Mouse (Mus musculus) brain, embryonic 18.5 days (tissue): ENCODE results near the gene Ttc30a1.

Experiments used
- DNase-seq: peaks from one replicate; pipeline ENCODE4 v3.0.0-alpha.2; 2012; ENCODE audit warnings: low read depth, low spot score

Ttc30a1 gene

DNA sequence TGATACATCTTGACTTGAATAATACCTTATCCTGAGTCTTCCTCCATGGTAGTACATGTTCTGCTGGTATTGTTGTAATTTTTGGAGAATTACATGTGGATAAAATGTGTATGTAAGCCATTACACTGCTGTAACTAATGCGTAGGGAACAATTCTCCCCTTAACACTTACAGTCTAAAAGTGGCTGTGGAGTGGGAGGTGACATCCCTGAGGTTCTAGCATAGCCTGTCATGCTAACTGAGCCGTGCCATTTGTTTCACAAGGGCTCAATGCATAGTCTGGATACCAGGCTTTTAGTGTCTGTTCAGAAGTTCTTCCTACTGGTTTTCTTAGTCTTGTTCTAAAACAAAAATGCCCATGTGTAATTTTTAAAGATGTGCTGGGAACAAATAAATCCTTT, 50.8 kb downstream of the Ttc30a1 start:
- DNase-seq: no peak

DNA sequence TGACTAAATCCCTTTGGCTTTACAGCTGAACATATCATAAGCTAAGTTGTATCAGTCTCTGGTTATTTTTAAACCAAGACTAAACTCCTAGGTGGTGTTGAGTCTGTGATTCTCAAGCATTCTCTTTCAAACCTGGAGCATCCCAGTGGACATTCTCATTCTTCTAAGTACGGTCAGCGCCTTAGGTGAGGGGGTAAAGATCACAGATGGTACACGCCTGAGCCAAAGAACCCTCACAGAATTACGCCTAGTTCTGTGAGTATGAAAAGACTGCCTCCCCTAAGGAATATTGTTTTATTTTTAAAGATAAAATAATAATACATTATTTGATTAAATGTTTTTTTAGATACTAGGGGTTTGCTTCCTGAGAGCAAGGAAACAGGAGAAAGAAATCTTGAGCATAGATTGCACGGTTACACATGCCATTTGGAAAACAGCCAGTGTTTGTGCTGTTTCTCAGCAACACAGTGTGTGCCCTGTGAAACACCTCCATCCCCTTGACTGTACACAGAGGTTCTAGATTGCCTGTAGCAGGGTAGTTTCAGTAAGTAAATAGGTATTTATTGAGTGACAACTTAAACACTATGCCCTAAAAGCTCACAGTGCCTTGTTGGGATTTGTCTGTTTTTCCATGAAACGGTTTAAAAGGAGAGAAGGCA, 51.9 kb downstream of the Ttc30a1 start:
- no peak for DNase-seq

DNA sequence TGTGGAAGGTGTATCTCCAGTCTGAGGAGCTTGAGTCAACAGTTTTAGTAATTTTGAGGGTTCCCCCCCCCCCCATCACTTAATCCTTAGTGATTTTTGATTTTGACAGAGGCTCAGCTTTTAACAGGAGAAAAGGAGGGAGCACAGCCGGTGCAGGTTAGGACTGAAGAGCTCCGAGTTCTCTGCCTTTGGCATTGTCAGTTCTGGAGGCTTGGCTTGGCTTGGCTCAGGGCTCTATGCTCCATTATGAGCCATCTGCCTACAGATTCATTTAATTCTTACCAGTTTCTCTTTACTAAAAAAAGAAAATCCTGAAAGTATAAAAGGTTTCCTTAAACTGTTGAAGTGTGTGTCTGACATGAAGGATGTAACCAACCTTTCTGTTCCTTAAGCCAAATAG, 52.6 kb downstream of the Ttc30a1 start:
- DNase-seq: no peak
